Mouse (Mus musculus): Measurements from ENCODE around the gene Gm21970.
A peak's percentile ranks its signal among the peaks of the same experiment; 100 is the strongest.

Gm21970 gene

GRCm38 (mm10) chr16:91463400-91463799, 71.9 kb downstream of the Gm21970 start:
- DNase-seq (ENCODE audit: low spot score in 2 of 2), result no peak

- no peak for DNase-seq (ENCODE audit: low spot score in 2 of 2)
These were observed 72.4 kb downstream of the Gm21970 start for GRCm38 (mm10) chr16:91463836-91464400.

- DNase-seq (ENCODE audit: low spot score in 2 of 2), result peak; percentile 89 to 94
These were observed 73.3 kb downstream of the Gm21970 start for GRCm38 (mm10) chr16:91464594-91465504.

- DNase-seq (ENCODE audit: low spot score in 2 of 2), result no peak
These were observed 74.2 kb downstream of the Gm21970 start for GRCm38 (mm10) chr16:91465505-91466240.

- DNase-seq (ENCODE audit: low spot score in 2 of 2), result no peak
These were observed 75.0 kb downstream of the Gm21970 start for GRCm38 (mm10) chr16:91466566-91466965.

All from thymus, postnatal 10 days (tissue).